Mouse (Mus musculus) stomach, embryonic 16.5 days (tissue): ENCODE measurements at regions not wholly inside any gene's neighbourhood (a gene's known extent, or its start where the extent isn't known, plus 50 kb on each side); places are given as distances from the start of the nearest gene placed in this dataset.

ENCODE experiments used
- ATAC-seq: fragments of 200-750 bp; cut with Nextera tagmentation; 2 replicates; pipeline ENCODE4 v1.8.0; 2017; ENCODE audit warnings: moderate number of reproducible peaks, moderate TSS enrichment; ENCODE audit not compliant: insufficient read depth, low FRiP score
- H3K27ac ChIP-seq: fragments of 300-500 bp; sonication (generic); 2 replicates; pipeline ENCODE4 v1.5.1; 2014; ENCODE audit warnings: low read length
- H3K27me3 ChIP-seq: fragments of 300-500 bp; sonication (generic); 2 replicates; pipeline ENCODE4 v1.6.1; 2014; ENCODE audit warnings: low read length, control low read depth, mixed read lengths; ENCODE audit not compliant: control insufficient read depth, insufficient read depth
- H3K36me3 ChIP-seq: fragments of 300-500 bp; sonication (generic); 2 replicates; pipeline ENCODE4 v1.6.1; 2014; ENCODE audit warnings: low read length; ENCODE audit not compliant: control insufficient read depth, insufficient read depth
- H3K4me1 ChIP-seq: fragments of 300-500 bp; sonication (generic); 2 replicates; pipeline ENCODE4 v1.6.1; 2014; ENCODE audit warnings: low read length, control low read depth, mixed read lengths; ENCODE audit not compliant: control insufficient read depth, insufficient read depth
- H3K4me2 ChIP-seq: fragments of 300-500 bp; sonication (generic); 2 replicates; pipeline ENCODE4 v1.6.1; 2014; ENCODE audit warnings: low read depth, low read length, mixed read lengths
- H3K4me3 ChIP-seq: fragments of 300-500 bp; sonication (generic); replicated peaks from 2 replicates; pipeline ENCODE4 v1.5.1; 2014; ENCODE audit warnings: mild to moderate bottlenecking, low read length
- H3K9ac ChIP-seq: fragments of 300-500 bp; sonication (generic); 2 replicates; pipeline ENCODE4 v1.6.1; 2014; ENCODE audit warnings: low read length
- H3K9me3 ChIP-seq: fragments of 300-500 bp; sonication (generic); replicated peaks from 2 replicates; pipeline ENCODE4 v1.6.1; 2016; ENCODE audit warnings: low read length, control low read depth; ENCODE audit not compliant: control insufficient read depth
- WGBS: fragments of 180-500 bp; shearing (Covaris S2); extraction: QIAGEN DNeasy Blood & Tissue Kit; methylation state at CpG from one replicate; pipeline ENCODE4 v1.1.7; 2014; 5-methylcytosine and 5-hydroxymethylcytosine counted together

DNA sequence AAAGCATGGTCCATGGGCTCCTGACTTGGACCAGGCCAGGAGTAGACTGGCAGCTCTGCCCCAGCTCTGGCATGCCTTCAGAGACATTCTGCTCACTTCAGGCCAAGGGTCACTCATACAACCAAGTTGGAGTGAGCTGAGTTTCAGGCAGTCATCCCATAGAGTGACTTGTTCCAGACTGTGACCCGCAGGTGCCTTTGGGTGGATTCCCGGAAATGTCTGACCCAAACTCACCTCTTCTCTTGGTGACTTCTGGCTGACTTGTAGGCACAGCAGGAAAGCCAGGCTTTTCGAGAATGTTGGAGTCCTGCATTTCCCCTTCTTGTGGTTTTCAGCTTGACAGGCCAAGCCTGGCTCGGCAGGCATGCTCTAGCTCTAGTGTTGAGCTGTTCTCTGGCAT, 248.3 kb upstream of the Prok2 start:
- Histone ChIP-seq H3K27me3 (no peaks in the 10 kb centered on the region), H3K36me3 (no peaks in the 10 kb centered on the region), H3K9me3 (no peaks in the 10 kb centered on the region), H3K27ac (no peak overlapping the region), H3K9ac (no peak overlapping the region), H3K4me2 (no peak overlapping the region), H3K4me3 (no peak overlapping the region), H3K4me1 (no peaks in the 10 kb centered on the region)
- ATAC-seq = no peak
- 70% methylated on average over 4 of the region's 4 CpGs for WGBS

GRCm38 (mm10) chr6:99971376-99971775, 245.2 kb upstream of the Prok2 start:
- WGBS = 53% methylated on average over 9 of the region's 9 CpGs
- no peak for ATAC-seq
- H3K4me1 ChIP-seq = peaks cover 8% of the 10 kb centered on the region

DNA sequence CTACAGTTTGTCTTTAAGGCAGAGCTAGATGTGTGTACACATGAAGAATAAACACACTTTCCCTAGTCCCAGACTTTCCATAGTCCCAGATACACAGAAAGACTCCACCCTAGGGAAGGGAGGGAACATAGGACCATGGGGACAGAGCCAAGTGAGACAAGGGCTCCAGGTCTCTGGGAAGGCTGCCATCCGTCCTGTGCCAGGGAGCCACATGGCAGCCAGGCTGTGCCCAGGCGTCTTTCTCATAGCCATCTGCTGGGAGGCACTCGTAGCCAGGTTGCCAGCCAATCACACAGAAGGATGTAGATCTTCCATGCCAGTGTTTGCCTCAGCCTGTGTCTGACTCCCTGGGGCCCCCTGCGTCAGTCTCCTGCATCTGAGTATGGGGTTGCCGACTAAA, 242.7 kb upstream of the Prok2 start:
- no peaks in the 10 kb centered on the region for H3K36me3 ChIP-seq
- H3K9ac ChIP-seq = no peak overlapping the region
- H3K4me3 ChIP-seq = no peak overlapping the region
- peak overlapping the region; percentile 71; the same call in 1 of the 2 replicates for H3K27ac ChIP-seq
- ATAC-seq = peak; percentile 81
- no peaks in the 10 kb centered on the region; the same call in 1 of the 2 replicates for H3K9me3 ChIP-seq
- H3K27me3 ChIP-seq = no peaks in the 10 kb centered on the region
- no peak overlapping the region for H3K4me2 ChIP-seq
- peaks cover 8% of the 10 kb centered on the region for H3K4me1 ChIP-seq
- 44% methylated on average over 5 of the region's 5 CpGs for WGBS

More at GRCm38 (mm10) chr6:99971376-99971775, 245.2 kb upstream of the Prok2 start:
- Histone ChIP-seq H3K9me3 (no peaks in the 10 kb centered on the region), H3K36me3 (no peaks in the 10 kb centered on the region), H3K9ac (no peak overlapping the region), H3K4me3 (no peak overlapping the region), H3K27me3 (no peaks in the 10 kb centered on the region), H3K27ac (no peak overlapping the region), H3K4me2 (no peak overlapping the region)

- Histone ChIP-seq H3K27ac (no peak overlapping the region), H3K27me3 (no peaks in the 10 kb centered on the region), H3K4me3 (no peak overlapping the region), H3K9me3 (no peaks in the 10 kb centered on the region; the same call in 1 of the 2 replicates), H3K4me1 (peaks cover 8% of the 10 kb centered on the region), H3K9ac (no peak overlapping the region), H3K4me2 (no peak overlapping the region), H3K36me3 (no peaks in the 10 kb centered on the region)
- 59% methylated on average over 6 of the region's 6 CpGs for WGBS
- ATAC-seq = no peak
Observed at GRCm38 (mm10) chr6:99967465-99967864, 241.3 kb upstream of the Prok2 start.

DNA sequence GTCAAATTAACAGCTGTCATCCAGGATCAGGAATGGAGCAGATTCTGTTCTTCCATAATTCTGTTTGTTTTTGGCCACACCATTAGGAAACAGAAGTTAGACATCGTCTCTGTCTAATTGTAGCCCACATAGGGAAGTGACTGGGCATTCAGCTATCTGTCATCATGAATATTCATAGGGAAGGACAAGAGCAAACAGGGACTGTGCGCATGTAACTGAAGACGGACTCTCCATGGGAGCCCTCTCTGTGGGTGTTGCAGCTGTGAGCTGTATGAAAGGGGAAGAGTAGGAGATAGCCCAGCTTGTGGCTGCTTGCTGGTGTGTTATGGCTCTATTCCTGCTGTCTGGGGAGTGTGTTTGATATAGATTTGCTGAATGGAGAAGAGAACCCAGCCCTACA, 238.3 kb upstream of the Prok2 start:
- no peaks in the 10 kb centered on the region for H3K27me3 ChIP-seq
- H3K9ac ChIP-seq = no peak overlapping the region
- no peak overlapping the region for H3K4me3 ChIP-seq
- no peaks in the 10 kb centered on the region for H3K36me3 ChIP-seq
- H3K9me3 ChIP-seq = no peaks in the 10 kb centered on the region; the same call in 1 of the 2 replicates
- H3K4me1 ChIP-seq = peaks cover 8% of the 10 kb centered on the region
- no peak overlapping the region for H3K27ac ChIP-seq
- no peak overlapping the region for H3K4me2 ChIP-seq
- ATAC-seq = no peak
- WGBS = 71% methylated on average over 3 of the region's 3 CpGs

GRCm38 (mm10) chr6:99964007-99964406, 237.8 kb upstream of the Prok2 start:
- H3K36me3 ChIP-seq = no peaks in the 10 kb centered on the region
- H3K4me2 ChIP-seq = no peak overlapping the region
- H3K4me1 ChIP-seq = peaks cover 8% of the 10 kb centered on the region
- ATAC-seq = no peak
- no peak overlapping the region for H3K4me3 ChIP-seq
- no peaks in the 10 kb centered on the region; the same call in 1 of the 2 replicates for H3K9me3 ChIP-seq
- no peak overlapping the region for H3K9ac ChIP-seq
- WGBS = 79% methylated on average over 4 of the region's 4 CpGs
- no peaks in the 10 kb centered on the region for H3K27me3 ChIP-seq
- no peak overlapping the region for H3K27ac ChIP-seq

DNA sequence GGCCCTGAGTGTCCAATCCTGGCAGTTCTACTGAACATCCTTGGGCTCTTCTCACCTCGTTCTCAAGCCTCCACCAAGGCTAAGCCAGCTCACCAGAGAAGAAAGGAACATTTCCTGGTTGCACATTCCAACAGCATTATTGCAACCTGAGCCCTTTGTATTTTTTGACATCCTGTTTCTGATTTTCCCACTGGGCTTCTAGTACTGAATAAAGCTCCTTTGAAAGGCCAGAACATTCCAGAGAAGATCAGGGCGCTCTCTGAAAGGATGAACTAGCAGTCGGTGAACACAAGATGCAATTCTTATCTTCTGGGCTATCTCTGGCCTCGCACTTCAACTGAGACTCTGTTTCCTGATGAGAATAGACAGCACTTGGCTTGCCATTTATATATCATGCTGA, 233.2 kb upstream of the Prok2 start:
- 51% methylated on average over 4 of the region's 4 CpGs for WGBS
- Histone ChIP-seq H3K4me1 (no peaks in the 10 kb centered on the region), H3K36me3 (no peaks in the 10 kb centered on the region), H3K9ac (no peak overlapping the region), H3K9me3 (no peaks in the 10 kb centered on the region), H3K27me3 (no peaks in the 10 kb centered on the region), H3K27ac (0 out of 2 replicates have a peak overlapping the region, but pooled peaks have one; percentile 17), H3K4me2 (no peak overlapping the region), H3K4me3 (no peak overlapping the region)
- no peak for ATAC-seq

DNA sequence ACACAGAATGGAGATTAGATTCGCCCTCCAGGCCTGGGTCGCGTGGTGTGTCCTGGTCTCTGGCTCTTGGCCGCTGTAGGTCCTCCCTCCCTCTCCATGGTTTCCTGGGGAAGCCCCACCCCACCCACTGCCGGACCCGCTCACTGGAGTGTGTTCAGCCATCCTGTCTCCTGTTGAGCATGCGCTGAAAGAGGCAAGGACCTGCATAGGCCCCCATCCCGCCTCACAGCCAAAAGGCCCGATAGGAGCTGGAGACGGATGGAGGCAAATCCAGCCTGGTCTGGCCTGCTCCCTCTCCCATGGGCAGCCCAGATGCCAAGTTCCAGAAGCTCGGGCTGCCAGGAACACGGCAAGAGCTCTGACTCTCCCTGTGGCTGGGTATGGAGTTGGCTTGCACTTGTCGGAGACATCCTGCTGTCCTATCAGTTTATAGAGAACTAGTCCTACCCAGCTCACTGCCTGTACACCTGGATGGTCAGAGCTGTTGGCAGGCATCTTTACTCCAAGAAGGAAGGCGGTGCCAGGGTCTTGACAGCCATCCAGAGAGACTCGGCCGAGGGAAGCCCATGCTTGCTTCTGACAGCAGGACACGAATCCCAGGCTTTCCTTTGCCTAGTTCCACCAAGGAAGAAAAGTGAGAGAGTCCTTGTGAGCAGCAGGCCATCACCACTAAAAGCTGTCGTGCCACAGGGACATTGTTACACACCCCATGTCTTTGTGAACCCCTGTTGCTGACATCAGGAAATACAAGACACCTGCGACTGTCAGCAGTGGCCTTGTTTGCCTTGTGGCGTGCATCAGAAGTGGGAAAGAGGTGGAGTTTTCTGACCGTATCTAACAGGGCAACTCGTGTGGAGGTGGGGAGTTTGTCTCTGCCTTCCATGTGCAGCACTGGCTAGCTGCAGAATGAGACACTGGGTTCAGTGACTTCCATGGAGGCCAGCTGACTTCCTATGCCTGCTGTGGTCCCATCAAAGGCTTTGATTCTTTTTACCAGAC, 228.9 kb upstream of the Prok2 start:
- no peaks in the 10 kb centered on the region for H3K27me3 ChIP-seq
- H3K36me3 ChIP-seq = no peaks in the 10 kb centered on the region
- no peak overlapping the region for H3K4me2 ChIP-seq
- no peak overlapping the region for H3K4me3 ChIP-seq
- 72% methylated on average over 22 of the region's 22 CpGs for WGBS
- H3K9me3 ChIP-seq = no peaks in the 10 kb centered on the region
- peak; percentile 39; the same call in 1 of the 2 replicates for ATAC-seq
- no peak overlapping the region for H3K27ac ChIP-seq
- no peak overlapping the region for H3K9ac ChIP-seq
- H3K4me1 ChIP-seq = no peaks in the 10 kb centered on the region

- ATAC-seq = no peak
- no peak overlapping the region for H3K27ac ChIP-seq
- H3K4me2 ChIP-seq = no peak overlapping the region
- H3K9ac ChIP-seq = no peak overlapping the region
- 77% methylated on average over 11 of the region's 11 CpGs for WGBS
- no peaks in the 10 kb centered on the region for H3K4me1 ChIP-seq
- H3K4me3 ChIP-seq = no peak overlapping the region
- no peaks in the 10 kb centered on the region for H3K27me3 ChIP-seq
- H3K9me3 ChIP-seq = no peaks in the 10 kb centered on the region
- H3K36me3 ChIP-seq = no peaks in the 10 kb centered on the region
Observed at GRCm38 (mm10) chr6:99953980-99954776, 228.0 kb upstream of the Prok2 start.
